Mouse (Mus musculus) MEL (cell line): ENCODE measurements around the gene Arid1b. TPM values are rescaled to one million over a fixed set of nuclear protein-coding genes. Genes with fewer than 3 reads are reported as not detected.

Experiments
- DNase-seq: peaks from one replicate; pipeline ENCODE4 v3.0.0; 2011; ENCODE audit warnings: low read depth, low spot score
- H3K27ac ChIP-seq: 2 replicates; pipeline ENCODE4 v1.5.1; 2012; ENCODE audit warnings: low read depth, mild to moderate bottlenecking, control low read depth, low read length, moderate library complexity; ENCODE audit not compliant: control insufficient read depth
- H3K27me3 ChIP-seq, 2 experiments: fragments of 150-350 bp in 1 of 2; sonication (generic) in 1 of 2; 2 replicates each; pipeline ENCODE4 v1.6.1; 2012; ENCODE audit warnings: low read length in 2 of 2, mild to moderate bottlenecking in 2 of 2, improper control_type of control experiment in 1 of 2, moderate library complexity in 1 of 2; ENCODE audit not compliant: insufficient read depth in 2 of 2, control insufficient read depth in 1 of 2
- H3K36me3 ChIP-seq, 2 experiments: 2 replicates each; pipeline ENCODE4 v1.6.1; 2012 to 2014; ENCODE audit warnings: low read length in 2 of 2, improper control_type of control experiment in 1 of 2, inconsistent platforms in 1 of 2, mild to moderate bottlenecking in 1 of 2; ENCODE audit not compliant: insufficient read depth in 2 of 2, control insufficient read depth in 1 of 2
- H3K4me1 ChIP-seq, 2 experiments: fragments of 150-350 bp in 1 of 2; sonication (generic) in 1 of 2; 2 replicates each; pipeline ENCODE4 v1.6.1; 2012; ENCODE audit warnings: low read length in 2 of 2, improper control_type of control experiment in 1 of 2, mild to moderate bottlenecking in 1 of 2; ENCODE audit not compliant: insufficient read depth in 2 of 2, control insufficient read depth in 1 of 2
- H3K4me3 ChIP-seq, 2 experiments: fragments of 150-350 bp in 1 of 2; sonication (generic) in 1 of 2; 2 replicates each; pipeline ENCODE4 v1.5.1; 2012; ENCODE audit warnings: low read depth in 2 of 2, low read length in 2 of 2, mild to moderate bottlenecking in 2 of 2, moderate library complexity in 2 of 2, control low read depth in 1 of 2, improper control_type of control experiment in 1 of 2; ENCODE audit not compliant: control insufficient read depth in 1 of 2, insufficient read depth in 1 of 2
- H3K79me2 ChIP-seq: 2 replicates; pipeline ENCODE4 v1.6.1; 2012; ENCODE audit warnings: mild to moderate bottlenecking, low read length, moderate library complexity; ENCODE audit not compliant: control insufficient read depth, poor library complexity, insufficient read depth
- H3K9ac ChIP-seq: 2 replicates; pipeline ENCODE4 v1.6.1; 2012; ENCODE audit warnings: low read depth, mild to moderate bottlenecking, control low read depth, low read length, moderate library complexity; ENCODE audit not compliant: control insufficient read depth, poor library complexity, severe bottlenecking
- H3K9me3 ChIP-seq: fragments of 150-350 bp; sonication (generic); replicated peaks from 2 replicates; pipeline ENCODE4 v1.6.1; 2012; ENCODE audit warnings: mild to moderate bottlenecking, low read length, improper control_type of control experiment, moderate library complexity; ENCODE audit not compliant: insufficient read depth
- CTCF ChIP-seq, 3 experiments: IDR thresholded peaks in 2 of 3; conservative IDR thresholded peaks in 1 of 3; 2 replicates each; pipeline ENCODE4 v1.5.1; 2011 to 2012; ENCODE audit warnings: low read length in 3 of 3, low read depth in 2 of 3, mild to moderate bottlenecking in 2 of 3, improper control_type of control experiment in 1 of 3, inconsistent platforms in 1 of 3, mixed read lengths in 1 of 3, moderate library complexity in 1 of 3; ENCODE audit not compliant: control insufficient read depth in 1 of 3, insufficient read depth in 1 of 3, poor library complexity in 1 of 3, severe bottlenecking in 1 of 3
- ELF1 ChIP-seq: IDR thresholded peaks from 2 replicates; pipeline ENCODE4 v1.6.1; 2014; ENCODE audit warnings: low read depth, mild to moderate bottlenecking, inconsistent platforms, low read length, improper control_type of control experiment, moderate library complexity
- EP300 ChIP-seq, 2 experiments: IDR thresholded peaks; 2 replicates each; pipeline ENCODE4 v1.6.1; 2011; ENCODE audit warnings: improper control_type of control experiment in 2 of 2, low read length in 2 of 2, low read depth in 1 of 2, mild to moderate bottlenecking in 1 of 2
- ETS1 ChIP-seq: IDR thresholded peaks from 2 replicates; pipeline ENCODE4 v1.6.1; 2012; ENCODE audit warnings: low read depth, mild to moderate bottlenecking, inconsistent platforms, low read length, improper control_type of control experiment, moderate library complexity
- GABPA ChIP-seq: IDR thresholded peaks from 2 replicates; pipeline ENCODE4 v1.6.1; 2012; ENCODE audit warnings: low read depth, mild to moderate bottlenecking, inconsistent platforms, low read length, improper control_type of control experiment, moderate library complexity
- GATA1 ChIP-seq: IDR thresholded peaks from 2 replicates; pipeline ENCODE4 v1.6.1; 2011; ENCODE audit warnings: low read depth, low read length, improper control_type of control experiment
- MAX ChIP-seq: IDR thresholded peaks from 2 replicates; pipeline ENCODE4 v1.6.1; 2011; ENCODE audit warnings: low read length, improper control_type of control experiment
- MAZ ChIP-seq: IDR thresholded peaks from 2 replicates; pipeline ENCODE4 v1.6.1; 2012; ENCODE audit warnings: low read depth, mild to moderate bottlenecking, inconsistent platforms, low read length, improper control_type of control experiment
- MXI1 ChIP-seq: IDR thresholded peaks from 2 replicates; pipeline ENCODE4 v1.6.1; 2011; ENCODE audit warnings: mild to moderate bottlenecking, low read depth, low read length, improper control_type of control experiment
- RAD21 ChIP-seq: IDR thresholded peaks from 2 replicates; pipeline ENCODE4 v1.6.1; 2011; ENCODE audit warnings: mild to moderate bottlenecking, low read depth, low read length, improper control_type of control experiment
- RCOR1 ChIP-seq: IDR thresholded peaks from 2 replicates; pipeline ENCODE4 v1.6.1; 2012; ENCODE audit warnings: low read depth, mild to moderate bottlenecking, inconsistent platforms, low read length, improper control_type of control experiment
- SIN3A ChIP-seq: IDR thresholded peaks from 2 replicates; pipeline ENCODE4 v1.6.1; 2012; ENCODE audit warnings: low read length, improper control_type of control experiment, inconsistent platforms
- SMC3 ChIP-seq: IDR thresholded peaks from 2 replicates; pipeline ENCODE4 v1.6.1; 2011; ENCODE audit warnings: low read depth, low read length, improper control_type of control experiment
- TAL1 ChIP-seq: IDR thresholded peaks from 2 replicates; pipeline ENCODE4 v1.6.1; 2012; ENCODE audit warnings: mild to moderate bottlenecking, inconsistent platforms, low read length, moderate library complexity, mixed read lengths
- TBP ChIP-seq: IDR thresholded peaks from 2 replicates; pipeline ENCODE4 v1.8.0; 2011; ENCODE audit warnings: low read depth, low read length, improper control_type of control experiment
- USF2 ChIP-seq, 2 experiments: IDR thresholded peaks; 2 replicates each; pipeline ENCODE4 v1.6.1; 2011 to 2012; ENCODE audit warnings: improper control_type of control experiment in 2 of 2, low read length in 2 of 2, borderline replicate concordance in 1 of 2, inconsistent platforms in 1 of 2, low read depth in 1 of 2, mild to moderate bottlenecking in 1 of 2; ENCODE audit not compliant: insufficient read depth in 1 of 2
- ZC3H11A ChIP-seq: IDR thresholded peaks from 2 replicates; pipeline ENCODE4 v1.6.1; 2012; ENCODE audit warnings: low read depth, mild to moderate bottlenecking, inconsistent platforms, low read length, improper control_type of control experiment
- polyA plus RNA-seq, 2 experiments: library from polyadenylated mRNA; stranded (reverse) in 1 of 2; unstranded in 1 of 2; fragments of >175 nt in 1 of 2; fragments of >200 nt in 1 of 2; gene quantifications; 2 replicates each; pipeline versions ENCODE4 v1.2.1 to v1.2.4; 2012; ENCODE audit warnings: low replicate concordance in 2 of 2, low read depth in 1 of 2; ENCODE audit not compliant: insufficient read length in 2 of 2, insufficient read depth in 1 of 2, missing spikeins in 1 of 2
- total RNA-seq: library from RNA; depleted of rRNA; stranded (reverse); fragments of 300-350 nt; gene quantifications from 2 replicates; pipeline ENCODE4 v1.2.3, GENCODE M21; 2012

The Arid1b gene
- total and polyA plus RNA-seq, 3 experiments = 13.4 to 17.4 TPM; not detected in 1

GRCm38 (mm10) chr17:5331387-5331786 lies 337.3 kb downstream of the Arid1b start:
- H3K27ac ChIP-seq = no peak overlapping the region
- H3K9me3 ChIP-seq = no peaks in the 10 kb centered on the region
- H3K79me2 ChIP-seq = no peaks in the 10 kb centered on the region
- TF ChIP-seq RAD21 (peak; percentile 52), SMC3 (peak; percentile 57), EP300 (IDR thresholded peaks at IDR 0.05; ENCODE audit: low read depth in 1 of 2, low read length in 2 of 2) (no peak), CTCF (IDR thresholded peaks at IDR 0.05 in 2 of 3, conservative IDR thresholded peaks at IDR 0.05 in 1 of 3; ENCODE audit: control insufficient read depth in 1 of 3, insufficient read depth in 1 of 3, low read depth in 2 of 3, low read length in 3 of 3, poor library complexity in 1 of 3, severe bottlenecking in 1 of 3) (peak; percentile 55 to 72 (median 61))
- no peak overlapping the region for H3K4me3 ChIP-seq
- H3K4me1 ChIP-seq = peaks cover 17 to 19% of the 10 kb centered on the region in 2 experiments
- no peaks in the 10 kb centered on the region for H3K27me3 ChIP-seq
- no peak overlapping the region for H3K9ac ChIP-seq
- peak; percentile 64 for DNase-seq
- H3K36me3 ChIP-seq = peaks cover 7 to 26% of the 10 kb centered on the region in 2 experiments

- Histone ChIP-seq H3K27me3 (no peaks in the 10 kb centered on the region), H3K4me1 (no peaks in the 10 kb centered on the region), H3K79me2 (no peaks in the 10 kb centered on the region)
- no peak for TF ChIP-seq USF2 (IDR thresholded peaks at IDR 0.05; ENCODE audit: borderline replicate concordance in 1 of 2, insufficient read depth in 1 of 2, low read depth in 1 of 2, low read length in 2 of 2)
- no peak for TF ChIP-seq RCOR1
- TF ChIP-seq MXI1 = no peak
- TF ChIP-seq, all 39 proteins: peak for 0
- Histone ChIP-seq H3K9me3 (no peaks in the 10 kb centered on the region), H3K36me3 (peaks cover 0 to 3% of the 10 kb centered on the region in 2 experiments; a peak in 1 of 4 replicates), H3K27ac (no peak overlapping the region), H3K9ac (no peak overlapping the region), H3K4me3 (no peak overlapping the region)
- no peak for DNase-seq
These were observed 340.4 kb downstream of the Arid1b start for GRCm38 (mm10) chr17:5334567-5334966.

GRCm38 (mm10) chr17:5344426-5344825 lies 350.3 kb downstream of the Arid1b start:
- no peak for DNase-seq
- TF ChIP-seq ETS1 (no peak), MAX (no peak), RCOR1 (no peak), ZC3H11A (no peak), MAZ (no peak), GATA1 (no peak), SIN3A (no peak), TBP (no peak), ELF1 (no peak), TAL1 (no peak), GABPA (no peak)
- TF ChIP-seq, all 39 proteins: peak for 0
- Histone ChIP-seq H3K9ac (no peak overlapping the region), H3K79me2 (no peaks in the 10 kb centered on the region), H3K4me3 (no peak overlapping the region), H3K4me1 (no peaks in the 10 kb centered on the region), H3K27ac (no peak overlapping the region), H3K27me3 (no peaks in the 10 kb centered on the region), H3K9me3 (no peaks in the 10 kb centered on the region), H3K36me3 (no peaks in the 10 kb centered on the region; a peak in 1 of 4 replicates)
